Mouse (Mus musculus) C2C12 (cell line): ENCODE results near the gene H2bfm.

Experiments
- CTCF ChIP-seq: IDR thresholded peaks from one replicate; pipeline ENCODE4 v1.5.1; 2011; ENCODE audit not compliant: control insufficient read depth, insufficient read depth, insufficient read length
- MAX ChIP-seq: IDR thresholded peaks from one replicate; pipeline ENCODE4 v1.6.1; 2011; ENCODE audit warnings: mild to moderate bottlenecking, control low read depth
- MYOG ChIP-seq: IDR thresholded peaks from one replicate; pipeline ENCODE4 v1.6.1; 2011; ENCODE audit not compliant: control insufficient read depth, insufficient read length; ENCODE audit errors: extremely low read depth
- USF1 ChIP-seq: IDR thresholded peaks from one replicate; pipeline ENCODE4 v1.6.1; 2011; ENCODE audit warnings: low read depth, mild to moderate bottlenecking, control low read depth, moderate library complexity

- no peak for TF ChIP-seq MAX
- TF ChIP-seq USF1: no peak
- TF ChIP-seq CTCF: no peak
- TF ChIP-seq MYOG: no peak
These were observed at the start of gene H2bfm for GRCm38 (mm10) chrX:136927031-136927430.
